Mouse (Mus musculus): ENCODE measurements around the gene Rbks.

The Rbks gene

DNA sequence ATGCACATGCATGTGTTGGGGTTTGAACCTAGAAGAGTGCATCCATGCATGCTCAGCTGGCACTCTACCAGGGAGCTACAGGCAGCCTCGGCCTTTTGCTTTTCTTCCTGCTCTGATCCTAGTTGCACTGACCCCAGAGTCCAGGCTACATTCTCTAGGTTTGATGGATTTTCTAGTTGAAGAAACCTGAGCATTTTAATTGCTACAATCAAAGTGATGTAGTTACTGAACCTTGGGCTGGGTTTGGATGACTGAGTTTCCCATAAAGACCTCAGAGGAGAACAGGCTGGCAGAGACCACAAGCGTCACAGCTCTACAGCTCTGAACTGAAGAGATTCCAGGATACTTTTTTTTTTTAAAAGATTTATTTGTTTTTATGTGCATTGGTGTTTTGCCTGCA is 114.2 kb downstream of the Rbks start:
- no peak for DNase-seq (ENCODE audit: extremely low spot score)

DNA sequence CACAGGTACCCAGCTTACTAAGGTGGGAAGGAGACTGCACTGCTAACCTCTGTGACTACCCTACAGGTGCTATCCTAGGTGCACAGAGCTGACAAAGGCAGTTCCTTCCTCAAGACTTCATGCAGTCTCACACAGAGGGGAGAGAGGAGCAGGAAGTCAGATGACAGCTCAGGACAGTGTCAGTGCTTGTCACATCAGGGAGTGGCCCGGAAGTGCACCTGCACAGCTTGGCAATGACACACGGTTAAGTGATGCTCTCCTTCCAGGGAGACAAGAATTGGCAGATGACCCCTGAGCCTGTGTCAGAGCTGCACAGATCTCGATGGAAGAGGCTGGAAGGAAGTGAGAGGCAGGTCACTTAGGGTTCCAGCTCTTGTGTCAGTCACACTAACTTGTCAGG is 115.5 kb downstream of the Rbks start:
- DNase-seq (ENCODE audit: extremely low spot score) = no peak

DNA sequence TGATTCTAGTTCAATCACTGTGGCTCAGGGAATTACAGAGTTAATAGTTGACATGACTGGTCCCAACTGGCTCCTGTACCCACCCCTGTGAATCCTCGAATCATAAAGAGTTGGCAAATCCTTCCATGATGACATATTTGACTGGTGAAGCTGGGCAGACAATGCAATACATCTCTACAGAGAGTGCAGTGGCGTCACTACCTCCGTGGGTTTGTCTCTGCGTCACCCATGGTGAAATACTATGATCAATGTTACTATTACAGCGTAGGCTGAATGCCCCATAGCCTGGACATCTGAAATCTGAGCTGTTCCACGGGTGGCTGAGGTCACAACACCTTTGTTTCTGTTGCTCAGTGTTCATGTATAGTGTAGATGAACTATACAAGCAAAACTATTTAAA is 116.2 kb downstream of the Rbks start:
- DNase-seq (ENCODE audit: extremely low spot score) = no peak

DNA sequence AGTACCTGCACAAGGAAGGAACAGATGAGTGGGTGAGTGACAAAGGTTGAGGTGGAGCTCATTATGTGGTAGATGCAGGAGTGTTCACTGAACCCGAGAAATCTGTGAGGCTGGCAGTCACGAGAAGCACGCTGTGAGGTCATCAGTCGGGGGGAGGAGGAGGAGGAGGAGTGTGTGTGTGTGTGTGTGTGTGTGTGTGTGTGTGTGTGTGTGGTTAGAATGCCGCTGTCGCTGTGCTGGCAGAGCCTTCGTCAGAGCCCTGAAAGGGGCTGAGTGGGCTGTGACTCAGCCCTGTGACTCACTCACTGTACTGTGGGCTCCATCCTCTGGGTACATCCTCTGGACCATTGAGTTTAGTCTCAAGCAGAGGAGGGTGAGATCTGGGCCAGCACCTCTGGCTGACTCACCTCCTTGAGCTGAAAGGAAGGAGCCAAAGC is 120.9 kb downstream of the Rbks start:
- no peak for DNase-seq (ENCODE audit: extremely low spot score)

Data from embryo, embryonic 9.5 days (tissue).